Mouse (Mus musculus) embryonic facial prominence, embryonic 11.5 days (tissue): ENCODE results near the gene Arhgap1. TPM values are rescaled to one million over a fixed set of nuclear protein-coding genes. Genes with fewer than 3 reads are reported as not detected.

Experiments
- ATAC-seq: fragments of 200-750 bp; cut with Nextera tagmentation; replicated peaks from 2 replicates; pipeline ENCODE4 v1.8.0; 2017; ENCODE audit warnings: low read depth; ENCODE audit not compliant: insufficient number of reproducible peaks, low FRiP score, low TSS enrichment
- DNase-seq: peaks from one replicate; pipeline ENCODE4 v3.0.0-alpha.2; 2015; ENCODE audit warnings: low spot score
- H3K27ac ChIP-seq: fragments of 300-500 bp; sonication (generic); replicated peaks from 2 replicates; pipeline ENCODE4 v1.5.1; 2014; ENCODE audit warnings: mild to moderate bottlenecking, low read depth, low read length, control low read depth
- H3K27me3 ChIP-seq: fragments of 300-500 bp; sonication (generic); 2 replicates; pipeline ENCODE4 v1.6.1; 2014; ENCODE audit warnings: mild to moderate bottlenecking, low read length, moderate library complexity, mixed read lengths; ENCODE audit not compliant: control insufficient read depth, insufficient read depth
- H3K36me3 ChIP-seq: fragments of 300-500 bp; sonication (generic); replicated peaks from 2 replicates; pipeline ENCODE4 v1.6.1; 2014; ENCODE audit warnings: low read depth, mild to moderate bottlenecking, low read length, moderate library complexity, mixed read lengths; ENCODE audit not compliant: control insufficient read depth, insufficient read depth
- H3K4me1 ChIP-seq: fragments of 300-500 bp; sonication (generic); 2 replicates; pipeline ENCODE4 v1.6.1; 2014; ENCODE audit warnings: low read length, mixed read lengths; ENCODE audit not compliant: control insufficient read depth, insufficient read depth
- H3K4me2 ChIP-seq: fragments of 300-500 bp; sonication (generic); 2 replicates; pipeline ENCODE4 v1.6.1; 2014; ENCODE audit warnings: low read depth, mild to moderate bottlenecking, control low read depth, low read length, moderate library complexity
- H3K4me3 ChIP-seq: fragments of 300-500 bp; sonication (generic); 2 replicates; pipeline ENCODE4 v1.5.1; 2014; ENCODE audit warnings: low read depth, low read length, control low read depth
- H3K9ac ChIP-seq: fragments of 300-500 bp; sonication (generic); replicated peaks from 2 replicates; pipeline ENCODE4 v1.6.1; 2014; ENCODE audit warnings: mild to moderate bottlenecking, control low read depth, low read length
- H3K9me3 ChIP-seq: fragments of 300-500 bp; sonication (generic); replicated peaks from 2 replicates; pipeline ENCODE4 v1.6.1; 2016; ENCODE audit warnings: mild to moderate bottlenecking, low read length, inconsistent platforms, mixed read lengths; ENCODE audit not compliant: control insufficient read depth
- WGBS: fragments of 180-500 bp; shearing (Covaris S2); extraction: QIAGEN DNeasy Blood & Tissue Kit; methylation state at CpG from one replicate; pipeline ENCODE4 v1.1.7; 2014; 5-methylcytosine and 5-hydroxymethylcytosine counted together
- polyA plus RNA-seq: library from polyadenylated mRNA; unstranded; fragments of >200 nt; fragmentation: Nextera tagmentation; extraction: Ambion mirVana; gene quantifications from 2 replicates; pipeline ENCODE4 v1.2.1, GENCODE M21; 2014

Gene Arhgap1
- polyA plus RNA-seq, 1 experiment from 2014 or later: 73.7 TPM

DNA sequence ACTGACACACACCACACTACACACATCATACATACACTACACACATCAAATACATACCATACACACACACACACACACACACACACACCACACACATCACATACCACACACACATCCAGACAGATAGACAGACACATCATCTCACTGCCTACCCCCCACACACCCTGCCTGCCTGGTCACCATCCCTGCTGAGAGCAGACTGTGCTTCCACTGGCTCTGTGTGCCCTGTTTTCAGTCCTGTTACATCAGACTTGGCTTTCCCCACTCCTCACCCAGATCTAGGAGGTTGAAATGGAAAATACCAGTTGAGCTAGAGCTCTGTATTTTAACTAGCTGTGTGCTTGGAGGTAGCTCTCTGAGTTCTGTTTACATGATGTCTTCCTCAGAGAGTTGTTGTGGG is 15.1 kb downstream of the Arhgap1 start:
- DNase-seq (no peak), ATAC-seq (no peak)
- Histone ChIP-seq H3K27ac (no peak overlapping the region), H3K4me3 (no peak overlapping the region), H3K9ac (no peak overlapping the region), H3K4me2 (no peak overlapping the region), H3K27me3 (no peaks in the 10 kb centered on the region), H3K4me1 (no peaks in the 10 kb centered on the region), H3K9me3 (no peaks in the 10 kb centered on the region), H3K36me3 (peaks cover 5% of the 10 kb centered on the region)

- Histone ChIP-seq H3K27ac (no peak overlapping the region), H3K9me3 (no peaks in the 10 kb centered on the region), H3K4me2 (no peak overlapping the region), H3K36me3 (peaks cover 8% of the 10 kb centered on the region), H3K4me1 (no peaks in the 10 kb centered on the region), H3K27me3 (no peaks in the 10 kb centered on the region), H3K9ac (no peak overlapping the region), H3K4me3 (no peak overlapping the region)
- ATAC-seq (no peak), DNase-seq (no peak)
- 91% methylated on average over 6 of the region's 6 CpGs for WGBS
These were observed 16.8 kb downstream of the Arhgap1 start for GRCm38 (mm10) chr2:91666386-91666910.

GRCm38 (mm10) chr2:91667747-91668146 is 18.1 kb downstream of the Arhgap1 start:
- Histone ChIP-seq H3K9ac (no peak overlapping the region), H3K4me1 (no peaks in the 10 kb centered on the region), H3K4me3 (no peak overlapping the region), H3K9me3 (no peaks in the 10 kb centered on the region), H3K27ac (no peak overlapping the region), H3K4me2 (no peak overlapping the region), H3K27me3 (no peaks in the 10 kb centered on the region), H3K36me3 (peaks cover 8% of the 10 kb centered on the region)
- DNase-seq (peak; percentile 26), ATAC-seq (0 out of 2 replicates have a peak, but pooled peaks have one; percentile 22)
- 82% methylated on average over 2 of the region's 2 CpGs for WGBS

GRCm38 (mm10) chr2:91669326-91669725 is 19.7 kb downstream of the Arhgap1 start:
- 90% methylated on average over 8 of the region's 8 CpGs for WGBS
- Histone ChIP-seq H3K9ac (no peak overlapping the region), H3K4me1 (no peaks in the 10 kb centered on the region), H3K4me3 (no peak overlapping the region), H3K27ac (no peak overlapping the region), H3K4me2 (no peak overlapping the region), H3K27me3 (no peaks in the 10 kb centered on the region), H3K36me3 (peaks cover 5% of the 10 kb centered on the region), H3K9me3 (no peaks in the 10 kb centered on the region)
- DNase-seq (no peak), ATAC-seq (no peak)

- 91% methylated on average over 6 of the region's 6 CpGs for WGBS
- ATAC-seq (no peak), DNase-seq (no peak)
- Histone ChIP-seq H3K36me3 (peaks cover 5% of the 10 kb centered on the region), H3K27me3 (no peaks in the 10 kb centered on the region), H3K4me2 (no peak overlapping the region), H3K9me3 (no peaks in the 10 kb centered on the region), H3K4me1 (no peaks in the 10 kb centered on the region), H3K27ac (no peak overlapping the region), H3K9ac (no peak overlapping the region), H3K4me3 (no peak overlapping the region)
These were observed 20.4 kb downstream of the Arhgap1 start for GRCm38 (mm10) chr2:91670038-91670437.

- Histone ChIP-seq H3K4me2 (no peak overlapping the region), H3K4me1 (no peaks in the 10 kb centered on the region), H3K4me3 (no peak overlapping the region), H3K36me3 (peaks cover 8% of the 10 kb centered on the region), H3K27ac (no peak overlapping the region), H3K9me3 (no peaks in the 10 kb centered on the region), H3K27me3 (no peaks in the 10 kb centered on the region), H3K9ac (no peak overlapping the region)
- 98% methylated on average over 2 of the region's 2 CpGs for whole genome bisulfite sequencing
- ATAC-seq (no peak), DNase-seq (no peak)
These were observed 23.9 kb downstream of the Arhgap1 start for GRCm38 (mm10) chr2:91673587-91673986.

GRCm38 (mm10) chr2:91674895-91675294 is 25.2 kb downstream of the Arhgap1 start:
- H3K27ac ChIP-seq: no peak overlapping the region

GRCm38 (mm10) chr2:91676420-91676819 is 26.8 kb downstream of the Arhgap1 start:
- WGBS: 81% methylated on average over 2 of the region's 2 CpGs
- H3K27me3 ChIP-seq: no peaks in the 10 kb centered on the region
- H3K9ac ChIP-seq: no peak overlapping the region
- no peaks in the 10 kb centered on the region for H3K4me1 ChIP-seq
- DNase-seq: no peak
- H3K9me3 ChIP-seq: no peaks in the 10 kb centered on the region
- H3K36me3 ChIP-seq: peaks cover 3% of the 10 kb centered on the region
- no peak for ATAC-seq
- H3K4me2 ChIP-seq: no peak overlapping the region
- H3K27ac ChIP-seq: no peak overlapping the region
- no peak overlapping the region for H3K4me3 ChIP-seq

More at GRCm38 (mm10) chr2:91674895-91675294, 25.2 kb downstream of the Arhgap1 start:
- Histone ChIP-seq H3K9ac (no peak overlapping the region), H3K4me2 (no peak overlapping the region), H3K9me3 (no peaks in the 10 kb centered on the region), H3K4me1 (no peaks in the 10 kb centered on the region), H3K4me3 (no peak overlapping the region), H3K27me3 (no peaks in the 10 kb centered on the region), H3K36me3 (peaks cover 6% of the 10 kb centered on the region)
- DNase-seq (no peak), ATAC-seq (no peak)
- WGBS: 87% methylated on average over 5 of the region's 5 CpGs
